Mouse (Mus musculus): ENCODE data around the gene Syce1l. TPM values are rescaled to one million over a fixed set of nuclear protein-coding genes. Genes with fewer than 3 reads are reported as not detected.

The Syce1l gene
- 0.24 TPM for polyA plus RNA-seq (2017; shearing (Covaris generic))

DNA sequence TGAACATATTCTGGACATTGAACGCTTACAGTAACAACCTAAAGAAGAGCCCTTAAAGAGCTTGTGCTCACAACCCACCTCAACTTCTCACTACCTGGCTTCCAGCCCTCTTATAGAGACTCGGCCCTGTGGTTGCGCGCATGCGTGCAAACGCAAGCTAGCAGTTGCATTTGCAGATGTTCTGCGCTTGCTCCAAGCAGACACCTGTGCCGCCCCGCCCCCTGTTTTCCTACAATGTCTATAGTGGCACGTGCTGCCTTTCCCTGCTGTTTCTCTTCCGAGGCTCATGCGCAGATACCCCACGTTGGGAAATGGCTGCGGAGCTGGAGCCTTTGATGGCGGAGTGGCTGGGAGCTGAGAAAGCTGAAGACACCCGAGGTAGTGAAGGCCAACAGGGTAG lies at the start of gene Syce1l:
Gene Syce1l, plus strand, starts transcription at position 288 of the 400 bp plus-strand sequence.

DNA sequence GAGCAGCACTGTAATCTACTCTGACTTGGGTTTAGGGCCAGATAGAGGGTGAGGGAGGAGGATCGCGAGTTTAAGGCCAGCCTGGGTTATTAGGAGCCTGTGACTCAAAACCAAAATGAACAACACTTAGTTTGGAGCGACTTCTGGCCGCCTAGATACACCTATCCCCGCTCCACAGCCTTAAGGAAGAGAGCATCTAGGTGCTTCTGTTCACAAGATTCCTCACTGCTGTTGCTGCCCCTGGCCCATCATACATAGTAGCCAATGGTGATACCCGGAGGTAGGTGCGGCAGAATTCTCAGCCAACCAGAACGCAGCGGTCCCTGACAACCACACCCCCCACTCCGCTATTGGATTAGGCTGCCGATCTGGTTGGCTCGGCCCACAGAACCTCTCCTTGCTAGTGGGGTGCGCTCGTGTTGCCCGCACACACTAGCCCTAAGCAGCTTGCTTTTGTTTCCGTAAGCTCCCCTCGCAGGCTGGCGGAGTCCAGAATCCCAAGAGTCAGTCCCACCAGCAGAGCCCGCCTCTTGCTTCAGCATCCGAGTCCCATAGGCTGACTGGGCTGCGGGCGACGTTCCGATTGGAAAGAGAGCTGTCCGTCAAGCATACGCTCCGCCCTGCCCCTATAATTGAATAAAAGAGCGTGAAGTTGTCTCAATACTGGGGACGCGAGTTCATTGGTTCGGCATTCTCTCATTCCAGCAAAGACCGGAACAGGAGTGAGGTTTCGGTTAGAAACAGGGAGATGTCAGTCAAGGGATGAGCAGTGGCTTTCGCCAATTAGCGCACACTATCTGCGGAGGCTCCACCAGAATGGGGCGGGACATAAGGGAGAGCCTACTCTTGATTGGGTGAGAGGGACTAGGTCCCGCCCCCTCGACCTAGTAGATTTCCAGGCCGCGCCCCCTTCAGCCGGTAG lies 8.1 kb upstream of the Syce1l start, which contains the start of gene Mon1b:
Gene Mon1b, plus strand, starts transcription at position 918 of the 922 bp plus-strand sequence.

Other genes with a start within 250 kb of the Syce1l start
- 30.1 TPM for gene Mon1b, start 7.6 kb upstream of the Syce1l start, polyA plus RNA-seq (2017; shearing (Covaris generic))
- 0.08 TPM for gene Adamts18, start 205.5 kb downstream of the Syce1l start, polyA plus RNA-seq (2017; shearing (Covaris generic))